Mouse (Mus musculus): Measurements from ENCODE around the gene Mknk2. TPM values are rescaled to one million over a fixed set of nuclear protein-coding genes. Genes with fewer than 3 reads are reported as not detected.

Gene Mknk2
- total and polyA plus RNA-seq, 3 experiments, result 47.4 to 184 (median 87.1) TPM

DNA sequence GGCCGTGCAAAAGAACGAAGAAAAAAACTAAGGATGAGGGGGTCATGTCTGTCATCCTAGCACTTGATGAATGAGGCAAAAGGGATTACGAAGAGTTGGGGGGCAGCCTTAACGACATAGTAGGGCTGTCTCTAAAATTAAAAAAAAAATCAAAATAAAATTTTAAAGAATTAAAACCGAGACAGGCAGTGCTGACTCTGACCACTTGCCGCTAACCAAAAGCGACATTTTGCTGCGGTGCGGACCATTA is 56.3 kb downstream of the Mknk2 start:
- Histone ChIP-seq H3K27me3 (ENCODE audit: control insufficient read depth in 1 of 2, insufficient read depth in 2 of 2, low read length in 2 of 2) (no peaks in the 10 kb centered on the region), H3K27ac (ENCODE audit: control insufficient read depth, low read depth, low read length) (peak overlapping the region; percentile 60), H3K36me3 (ENCODE audit: control insufficient read depth in 1 of 2, insufficient read depth in 2 of 2, low read length in 2 of 2) (0 out of 4 replicates have a peak, but pooled peaks cover 0 to 2% of the 10 kb centered on the region in 2 experiments), H3K4me1 (ENCODE audit: control insufficient read depth in 1 of 2, insufficient read depth in 2 of 2, low read length in 2 of 2) (peaks cover 0 to 18% of the 10 kb centered on the region in 2 experiments; a peak in 2 of 4 replicates), H3K79me2 (ENCODE audit: control insufficient read depth, insufficient read depth, low read length, poor library complexity) (peaks cover 39% of the 10 kb centered on the region), H3K9ac (ENCODE audit: control insufficient read depth, low read depth, low read length, poor library complexity, severe bottlenecking) (peak overlapping the region; percentile 68), H3K4me3 (ENCODE audit: control insufficient read depth in 1 of 2, insufficient read depth in 1 of 2, low read depth in 2 of 2, low read length in 2 of 2) (peak overlapping the region; percentile 70 to 83), H3K9me3 (replicated peaks; ENCODE audit: insufficient read depth, low read length) (no peaks in the 10 kb centered on the region)
- TF ChIP-seq ZC3H11A (IDR thresholded peaks at IDR 0.05; ENCODE audit: low read depth, low read length) (no peak), RCOR1 (IDR thresholded peaks at IDR 0.05; ENCODE audit: low read depth, low read length) (no peak), UBTF (IDR thresholded peaks at IDR 0.05; ENCODE audit: borderline replicate concordance, insufficient read depth, low read depth, low read length) (no peak), ZNF384 (IDR thresholded peaks at IDR 0.05; ENCODE audit: low read depth, low read length) (no peak), CHD1 (IDR thresholded peaks at IDR 0.05; ENCODE audit: low read depth, low read length) (0 out of 2 replicates have a peak, but pooled peaks have one; percentile 31), POLR2AphosphoS2 (IDR thresholded peaks at IDR 0.05; ENCODE audit: low read length) (no peak; the same call in 1 of the 2 replicates), JUND (IDR thresholded peaks at IDR 0.05; ENCODE audit: low read depth, low read length) (no peak), HCFC1 (IDR thresholded peaks at IDR 0.05; ENCODE audit: low read depth, low read length) (no peak), USF1 (IDR thresholded peaks at IDR 0.05; ENCODE audit: low read depth, low read length) (no peak), EP300 (IDR thresholded peaks at IDR 0.05; ENCODE audit: low read depth in 1 of 2, low read length in 2 of 2) (no peak), USF2 (IDR thresholded peaks at IDR 0.05; ENCODE audit: borderline replicate concordance in 1 of 2, insufficient read depth in 1 of 2, low read depth in 1 of 2, low read length in 2 of 2) (no peak), ELF1 (IDR thresholded peaks at IDR 0.05; ENCODE audit: low read depth, low read length) (no peak), GATA1 (IDR thresholded peaks at IDR 0.05; ENCODE audit: low read depth, low read length) (no peak), CTCF (IDR thresholded peaks at IDR 0.05 in 2 of 3, conservative IDR thresholded peaks at IDR 0.05 in 1 of 3; ENCODE audit: control insufficient read depth in 1 of 3, insufficient read depth in 1 of 3, low read depth in 2 of 3, low read length in 3 of 3, poor library complexity in 1 of 3, severe bottlenecking in 1 of 3) (no peak), POLR2AphosphoS5 (IDR thresholded peaks at IDR 0.05; ENCODE audit: borderline replicate concordance, low read depth, low read length) (no peak), NELFE (IDR thresholded peaks at IDR 0.05; ENCODE audit: low read depth, low read length) (no peak), RAD21 (IDR thresholded peaks at IDR 0.05; ENCODE audit: low read depth, low read length) (no peak), TCF12 (IDR thresholded peaks at IDR 0.05; ENCODE audit: low read depth, low read length) (no peak), TBP (IDR thresholded peaks at IDR 0.05; ENCODE audit: low read depth, low read length) (no peak), POLR2A (IDR thresholded peaks at IDR 0.05; ENCODE audit: control insufficient read depth in 1 of 2, insufficient read depth in 1 of 2, low read depth in 1 of 2, low read length in 2 of 2, poor library complexity in 1 of 2) (peak in 1 of 2 experiments; percentile 70; a peak in 2 of 4 replicates), MAZ (IDR thresholded peaks at IDR 0.05; ENCODE audit: low read depth, low read length) (0 out of 2 replicates have a peak, but pooled peaks have one; percentile 64), ZKSCAN1 (IDR thresholded peaks at IDR 0.05; ENCODE audit: low read depth, low read length) (no peak; the same call in 1 of the 2 replicates), GABPA (IDR thresholded peaks at IDR 0.05; ENCODE audit: low read depth, low read length) (no peak), MAFK (IDR thresholded peaks at IDR 0.05; ENCODE audit: borderline replicate concordance, low read depth, low read length) (no peak), CHD2 (IDR thresholded peaks at IDR 0.05; ENCODE audit: low read length) (no peak), BHLHE40 (IDR thresholded peaks at IDR 0.05; ENCODE audit: borderline replicate concordance, low read depth, low read length) (no peak), TAL1 (IDR thresholded peaks at IDR 0.05; ENCODE audit: low read length) (no peak), ETS1 (IDR thresholded peaks at IDR 0.05; ENCODE audit: low read depth, low read length) (no peak), ZMIZ1 (IDR thresholded peaks at IDR 0.05; ENCODE audit: low read depth, low read length) (peak; percentile 31; the same call in 1 of the 2 replicates), KAT2A (conservative IDR thresholded peaks at IDR 0.05; ENCODE audit: low read depth, low read length) (no peak), SIN3A (IDR thresholded peaks at IDR 0.05; ENCODE audit: low read length) (no peak), SMC3 (IDR thresholded peaks at IDR 0.05; ENCODE audit: low read depth, low read length) (no peak), E2F4 (IDR thresholded peaks at IDR 0.05; ENCODE audit: borderline replicate concordance, low read depth, low read length) (no peak)
- no peak for DNase-seq (ENCODE audit: low read depth, low spot score)

All from MEL (cell line).